Mouse (Mus musculus) myocyte (in vitro differentiated cells): Measurements from ENCODE around the gene Ikzf1. TPM values are rescaled to one million over a fixed set of nuclear protein-coding genes. Genes with fewer than 3 reads are reported as not detected.

Source experiments
- H3K27me3 ChIP-seq: one replicate; pipeline ENCODE4 v1.6.1; 2011; ENCODE audit not compliant: control insufficient read depth, insufficient read depth, insufficient read length
- H3K36me3 ChIP-seq: one replicate; pipeline ENCODE4 v1.6.1; 2011; ENCODE audit not compliant: control insufficient read depth, insufficient read depth
- H3K4me2 ChIP-seq: one replicate; pipeline ENCODE4 v1.6.1; 2011; ENCODE audit warnings: low read depth, control low read depth
- H3K4me3 ChIP-seq: one replicate; pipeline ENCODE4 v1.5.1; 2011; ENCODE audit warnings: mild to moderate bottlenecking, control low read depth, moderate library complexity
- H3K79me2 ChIP-seq: one replicate; pipeline ENCODE4 v1.6.1; 2011; ENCODE audit not compliant: control insufficient read depth, insufficient read depth
- H3ac ChIP-seq: one replicate; pipeline ENCODE4 v1.6.1; 2011; ENCODE audit not compliant: control insufficient read depth, insufficient read length
- CEBPB ChIP-seq: IDR thresholded peaks from 2 replicates; pipeline ENCODE4 v1.6.1; 2011; ENCODE audit warnings: mild to moderate bottlenecking, moderate library complexity; ENCODE audit not compliant: poor library complexity, insufficient read depth, severe bottlenecking
- E2F4 ChIP-seq: IDR thresholded peaks from one replicate; pipeline ENCODE4 v1.6.1; 2011; ENCODE audit warnings: mild to moderate bottlenecking, control low read depth, moderate library complexity; ENCODE audit not compliant: insufficient read depth
- MAX ChIP-seq: IDR thresholded peaks from one replicate; pipeline ENCODE4 v1.6.1; 2011; ENCODE audit warnings: low read depth, mild to moderate bottlenecking, control low read depth
- MYOD1 ChIP-seq, 3 experiments: IDR thresholded peaks; one replicate each; pipeline ENCODE4 v1.6.1; 2011; ENCODE audit warnings: control low read depth in 2 of 3, low read depth in 2 of 3, mild to moderate bottlenecking in 2 of 3, moderate library complexity in 1 of 3; ENCODE audit not compliant: insufficient read length in 2 of 3, control insufficient read depth in 1 of 3
- MYOG ChIP-seq, 3 experiments: IDR thresholded peaks; one replicate each; pipeline ENCODE4 v1.6.1; 2011; ENCODE audit warnings: control low read depth in 2 of 3, low read depth in 2 of 3, mild to moderate bottlenecking in 2 of 3; ENCODE audit not compliant: insufficient read length in 2 of 3, control insufficient read depth in 1 of 3, insufficient read depth in 1 of 3
- POLR2A ChIP-seq: IDR thresholded peaks from one replicate; pipeline ENCODE4 v1.6.1; 2011; ENCODE audit warnings: low read depth, mild to moderate bottlenecking, control low read depth, moderate library complexity; ENCODE audit not compliant: insufficient read length
- POLR2AphosphoS2 ChIP-seq: IDR thresholded peaks from one replicate; pipeline ENCODE4 v1.6.1; 2011; ENCODE audit warnings: low read depth, control low read depth; ENCODE audit not compliant: insufficient read length
- REST ChIP-seq: IDR thresholded peaks from one replicate; pipeline ENCODE4 v1.6.1; 2011; ENCODE audit warnings: mild to moderate bottlenecking, control low read depth, moderate library complexity; ENCODE audit not compliant: insufficient read depth, insufficient read length
- SRF ChIP-seq: IDR thresholded peaks from one replicate; pipeline ENCODE4 v1.6.1; 2011; ENCODE audit warnings: low read depth; ENCODE audit not compliant: control insufficient read depth, insufficient read length
- TCF12 ChIP-seq: IDR thresholded peaks from one replicate; pipeline ENCODE4 v1.6.1; 2011; ENCODE audit warnings: mild to moderate bottlenecking, control low read depth; ENCODE audit not compliant: poor library complexity, insufficient read depth, severe bottlenecking
- TCF3 ChIP-seq: IDR thresholded peaks from one replicate; pipeline ENCODE4 v1.6.1; 2011; ENCODE audit warnings: low read depth, control low read depth; ENCODE audit not compliant: insufficient read length
- USF1 ChIP-seq: IDR thresholded peaks from one replicate; pipeline ENCODE4 v1.6.1; 2011; ENCODE audit warnings: low read depth, mild to moderate bottlenecking, control low read depth, moderate library complexity
- polyA plus RNA-seq: library from polyadenylated mRNA; unstranded; fragments of >200 nt; fragmentation: generic; extraction: Trizol; gene quantifications from one replicate; pipeline ENCODE4 v1.2.1, GENCODE M21; 2012; ENCODE audit warnings: missing spikeins

Gene Ikzf1
- polyA plus RNA-seq, 1 experiment: 0.19 TPM

DNA sequence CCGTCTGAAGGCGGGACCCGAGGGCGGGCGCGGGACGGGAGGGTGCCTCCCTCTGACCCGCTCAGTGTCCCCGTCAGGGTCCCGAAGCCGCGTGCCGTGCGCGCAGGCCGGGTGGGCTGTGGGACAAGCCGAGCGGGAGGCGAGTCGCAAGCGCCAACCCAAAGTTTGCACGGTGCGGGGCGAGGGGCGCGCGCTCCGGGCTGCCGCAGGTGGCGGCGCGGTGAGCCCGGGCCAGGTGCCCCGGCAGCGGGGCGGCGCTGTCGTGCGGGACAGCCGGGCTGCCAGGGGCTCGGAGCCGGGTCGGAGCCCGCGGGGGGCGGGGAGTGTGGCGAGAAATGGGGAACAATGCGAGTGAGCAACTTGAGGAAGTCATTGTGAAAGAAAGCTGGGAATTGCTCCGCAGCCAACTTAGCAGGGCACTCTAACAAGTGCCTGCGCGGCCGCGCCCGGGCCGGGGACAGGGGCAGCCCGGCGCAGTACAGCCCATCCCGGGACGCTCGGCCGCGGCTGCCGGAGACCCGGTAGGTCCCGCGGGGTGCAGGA is 1.1 kb downstream of the Ikzf1 start:
- Histone ChIP-seq H3K4me2 (peak overlapping the region; percentile 24), H3K36me3 (no peaks in the 10 kb centered on the region), H3ac (peak overlapping the region; percentile 30), H3K79me2 (no peaks in the 10 kb centered on the region), H3K27me3 (peaks cover 21% of the 10 kb centered on the region), H3K4me3 (no peak overlapping the region)
- TF ChIP-seq TCF3 (no peak), POLR2A (no peak), E2F4 (no peak), USF1 (no peak), TCF12 (no peak), MYOG (IDR thresholded peaks at IDR 0.05; ENCODE audit: control insufficient read depth in 1 of 3, insufficient read depth in 1 of 3, insufficient read length in 2 of 3, low read depth in 2 of 3) (no peak), MAX (no peak), SRF (no peak), MYOD1 (IDR thresholded peaks at IDR 0.05; ENCODE audit: control insufficient read depth in 1 of 3, insufficient read length in 2 of 3, low read depth in 2 of 3) (no peak), CEBPB (no peak), REST (no peak), POLR2AphosphoS2 (no peak)

DNA sequence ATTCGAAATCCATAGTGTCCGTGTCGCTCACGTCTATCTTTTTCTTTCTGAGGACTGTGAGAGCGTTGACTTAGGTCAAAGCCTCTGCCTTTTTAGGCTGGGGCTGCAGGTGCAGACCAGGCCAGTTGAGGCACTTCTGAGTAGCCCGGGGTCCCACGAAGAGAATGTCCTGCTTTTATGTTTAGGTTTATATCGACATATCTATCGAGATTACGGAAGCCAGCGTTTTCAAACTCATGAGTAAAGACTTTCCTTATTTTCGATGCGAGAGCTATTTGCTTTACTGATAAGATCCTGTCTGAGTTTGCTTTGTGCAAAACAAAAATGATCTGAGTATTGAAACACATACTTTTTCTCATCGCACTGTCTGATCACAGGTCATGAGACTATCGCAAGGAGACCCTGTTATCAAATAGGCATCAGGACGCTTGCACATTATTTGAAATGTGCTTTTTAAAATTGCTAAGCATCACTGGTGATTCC is 1.8 kb downstream of the Ikzf1 start:
- peak overlapping the region; percentile 24 for H3K4me2 ChIP-seq
- no peak overlapping the region for H3ac ChIP-seq
- no peak overlapping the region for H3K4me3 ChIP-seq
- peaks cover 21% of the 10 kb centered on the region for H3K27me3 ChIP-seq
- no peak for TF ChIP-seq USF1
- no peaks in the 10 kb centered on the region for H3K79me2 ChIP-seq
- no peaks in the 10 kb centered on the region for H3K36me3 ChIP-seq

DNA sequence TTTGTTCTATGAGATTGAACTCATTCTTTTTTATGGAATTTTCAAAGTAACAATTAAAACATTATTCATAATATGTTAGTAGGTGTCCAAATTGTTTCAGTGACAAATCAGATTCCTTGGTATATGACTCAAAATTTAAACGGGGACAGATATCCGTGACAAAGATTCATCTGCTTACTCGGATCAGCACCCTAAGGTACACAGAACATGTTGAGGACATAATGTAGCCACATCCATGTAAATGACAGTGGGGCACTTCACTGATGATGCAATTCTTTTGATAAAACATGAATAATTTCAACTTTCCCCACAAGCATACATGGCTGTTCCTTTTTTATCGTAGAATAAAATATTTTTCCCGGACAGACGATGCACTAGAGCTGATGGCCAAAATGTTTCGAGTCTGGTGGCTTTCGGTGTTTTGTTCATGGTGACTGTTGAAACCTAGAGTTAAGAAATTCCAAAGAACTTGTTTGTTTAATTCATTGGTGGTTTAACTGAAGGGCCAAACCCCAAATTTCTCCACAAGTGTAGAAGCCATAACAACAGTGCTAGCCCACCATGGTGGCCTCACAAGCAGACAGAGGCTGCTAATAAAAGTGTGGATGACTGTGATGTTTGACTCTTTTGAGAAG is 2.9 kb downstream of the Ikzf1 start:
- TF ChIP-seq TCF12 (no peak), E2F4 (no peak), REST (no peak), CEBPB (no peak), POLR2A (no peak), TCF3 (no peak), MYOG (IDR thresholded peaks at IDR 0.05; ENCODE audit: control insufficient read depth in 1 of 3, insufficient read depth in 1 of 3, insufficient read length in 2 of 3, low read depth in 2 of 3) (no peak), USF1 (no peak), MYOD1 (IDR thresholded peaks at IDR 0.05; ENCODE audit: control insufficient read depth in 1 of 3, insufficient read length in 2 of 3, low read depth in 2 of 3) (no peak), POLR2AphosphoS2 (no peak), MAX (no peak)
- Histone ChIP-seq H3K4me3 (no peak overlapping the region), H3ac (no peak overlapping the region), H3K36me3 (no peaks in the 10 kb centered on the region), H3K79me2 (no peaks in the 10 kb centered on the region), H3K27me3 (peaks cover 21% of the 10 kb centered on the region), H3K4me2 (no peak overlapping the region)

DNA sequence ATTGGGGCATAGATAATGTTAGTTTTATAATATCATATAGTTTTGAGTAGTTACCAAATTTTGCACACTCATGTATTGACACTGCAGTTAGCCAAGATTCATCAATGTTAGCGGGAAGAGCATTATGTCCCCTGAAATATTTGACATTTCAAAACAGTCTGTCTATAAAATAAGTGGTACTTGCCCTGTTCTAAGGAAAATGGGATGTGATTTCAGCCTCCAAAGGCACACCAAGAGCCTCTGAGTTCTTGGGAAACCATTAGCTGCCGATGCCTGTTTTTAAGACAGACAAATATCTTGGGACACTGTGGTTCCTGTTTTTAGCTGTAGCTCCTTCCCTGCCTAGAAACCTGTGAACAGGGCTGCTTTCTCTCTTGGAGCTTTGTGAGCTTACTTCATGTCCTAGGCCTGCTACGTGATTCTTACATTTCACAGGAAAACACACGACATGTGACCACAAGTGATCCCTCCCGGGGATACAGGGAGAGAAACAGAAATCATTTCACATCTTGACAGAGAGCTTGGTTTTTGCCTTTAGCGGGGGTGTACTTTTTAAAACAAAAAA is 4.0 kb downstream of the Ikzf1 start:
- no peak overlapping the region for H3K4me3 ChIP-seq
- H3K4me2 ChIP-seq: no peak overlapping the region
- H3ac ChIP-seq: no peak overlapping the region
- H3K79me2 ChIP-seq: no peaks in the 10 kb centered on the region
- H3K36me3 ChIP-seq: no peaks in the 10 kb centered on the region
- peaks cover 21% of the 10 kb centered on the region for H3K27me3 ChIP-seq
- TF ChIP-seq MYOG (IDR thresholded peaks at IDR 0.05; ENCODE audit: control insufficient read depth in 1 of 3, insufficient read depth in 1 of 3, insufficient read length in 2 of 3, low read depth in 2 of 3) (no peak), TCF12 (no peak), CEBPB (no peak)

DNA sequence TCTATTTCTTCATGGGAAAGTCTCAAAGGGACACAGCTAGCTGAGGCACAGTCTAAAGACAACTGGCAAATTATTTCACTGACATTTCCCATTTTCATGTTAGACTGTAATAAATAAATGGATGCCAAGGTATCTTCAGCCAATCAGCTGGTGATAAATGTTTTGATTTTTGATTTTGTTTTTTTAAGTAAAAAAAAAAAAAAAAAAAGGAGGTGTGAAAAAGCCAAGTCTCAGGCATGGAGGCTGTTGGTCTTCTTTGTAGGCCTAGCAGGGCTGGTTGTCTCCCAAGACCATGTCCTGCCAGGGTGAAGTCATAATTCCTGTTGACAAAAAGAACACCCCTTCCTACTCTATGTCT is 4.9 kb downstream of the Ikzf1 start:
- Histone ChIP-seq H3K4me2 (no peak overlapping the region), H3K4me3 (no peak overlapping the region), H3K79me2 (no peaks in the 10 kb centered on the region), H3K27me3 (peaks cover 21% of the 10 kb centered on the region), H3ac (no peak overlapping the region), H3K36me3 (no peaks in the 10 kb centered on the region)
- TF ChIP-seq SRF (no peak), MYOG (IDR thresholded peaks at IDR 0.05; ENCODE audit: control insufficient read depth in 1 of 3, insufficient read depth in 1 of 3, insufficient read length in 2 of 3, low read depth in 2 of 3) (no peak)
